Mouse (Mus musculus) bone marrow macrophage, adult 2 months (primary cell): ENCODE results near the gene Klf15. TPM values are rescaled to one million over a fixed set of nuclear protein-coding genes. Genes with fewer than 3 reads are reported as not detected.

Source experiments
- H3K27ac ChIP-seq: 2 replicates; pipeline ENCODE4 v1.5.1; 2012; ENCODE audit warnings: low read depth, low read length; ENCODE audit not compliant: insufficient read depth
- H3K4me1 ChIP-seq: 2 replicates; pipeline ENCODE4 v1.6.1; 2012; ENCODE audit warnings: low read length; ENCODE audit not compliant: control insufficient read depth, insufficient read depth
- H3K4me3 ChIP-seq: 2 replicates; pipeline ENCODE4 v1.5.1; 2012; ENCODE audit warnings: mild to moderate bottlenecking, low read length, moderate library complexity; ENCODE audit not compliant: insufficient read depth
- CTCF ChIP-seq: IDR thresholded peaks from 2 replicates; pipeline ENCODE4 v1.5.1; 2012; ENCODE audit warnings: low read depth, mild to moderate bottlenecking, low read length, moderate library complexity
- POLR2A ChIP-seq: IDR thresholded peaks from 2 replicates; pipeline ENCODE4 v1.6.1; 2012; ENCODE audit warnings: mild to moderate bottlenecking, low read depth, low read length, borderline replicate concordance
- polyA plus RNA-seq: library from polyadenylated mRNA; stranded (reverse); fragments of >200 nt; gene quantifications from 2 replicates; pipeline ENCODE4 v1.2.4, GENCODE M21; 2012; ENCODE audit not compliant: missing spikeins, insufficient read depth, insufficient read length

Klf15 gene
- polyA plus RNA-seq, 1 experiment, result not detected

- Histone ChIP-seq H3K4me3 (no peak overlapping the region), H3K4me1 (no peaks in the 10 kb centered on the region), H3K27ac (no peak overlapping the region)
- no peak for TF ChIP-seq POLR2A
- no peak for TF ChIP-seq CTCF
Observed at GRCm38 (mm10) chr6:90437041-90437440, 25.3 kb upstream of the Klf15 start.

GRCm38 (mm10) chr6:90446883-90447282 lies 15.5 kb upstream of the Klf15 start:
- Histone ChIP-seq H3K4me1 (no peaks in the 10 kb centered on the region), H3K4me3 (no peak overlapping the region), H3K27ac (no peak overlapping the region)
- TF ChIP-seq POLR2A (no peak), CTCF (no peak)

GRCm38 (mm10) chr6:90450179-90450578 lies 12.2 kb upstream of the Klf15 start:
- H3K4me3 ChIP-seq, result no peak overlapping the region
- H3K4me1 ChIP-seq, result no peaks in the 10 kb centered on the region
- H3K27ac ChIP-seq, result no peak overlapping the region
- TF ChIP-seq CTCF, result peak; percentile 61
- TF ChIP-seq POLR2A, result no peak

GRCm38 (mm10) chr6:90450697-90451096 lies 11.7 kb upstream of the Klf15 start:
- Histone ChIP-seq H3K4me1 (no peaks in the 10 kb centered on the region), H3K27ac (no peak overlapping the region), H3K4me3 (no peak overlapping the region)
- no peak for TF ChIP-seq CTCF
- TF ChIP-seq POLR2A, result no peak

GRCm38 (mm10) chr6:90451512-90451911 lies 10.9 kb upstream of the Klf15 start:
- Histone ChIP-seq H3K4me1 (no peaks in the 10 kb centered on the region), H3K27ac (no peak overlapping the region), H3K4me3 (no peak overlapping the region)
- TF ChIP-seq POLR2A (no peak), CTCF (no peak)

GRCm38 (mm10) chr6:90452603-90453002 lies 9.8 kb upstream of the Klf15 start:
- Histone ChIP-seq H3K27ac (no peak overlapping the region), H3K4me1 (no peaks in the 10 kb centered on the region), H3K4me3 (no peak overlapping the region)
- no peak for TF ChIP-seq POLR2A
- TF ChIP-seq CTCF, result no peak

- TF ChIP-seq CTCF (no peak), POLR2A (no peak)
- Histone ChIP-seq H3K27ac (no peak overlapping the region), H3K4me3 (no peak overlapping the region), H3K4me1 (no peaks in the 10 kb centered on the region)
Observed at GRCm38 (mm10) chr6:90453751-90454150, 8.6 kb upstream of the Klf15 start.

GRCm38 (mm10) chr6:90457421-90457820 lies 5.0 kb upstream of the Klf15 start:
- Histone ChIP-seq H3K27ac (no peak overlapping the region), H3K4me3 (no peak overlapping the region), H3K4me1 (no peaks in the 10 kb centered on the region)
- TF ChIP-seq CTCF (no peak), POLR2A (no peak)

- Histone ChIP-seq H3K4me1 (no peaks in the 10 kb centered on the region), H3K27ac (no peak overlapping the region), H3K4me3 (no peak overlapping the region)
- no peak for TF ChIP-seq CTCF
- no peak for TF ChIP-seq POLR2A
Observed at GRCm38 (mm10) chr6:90461181-90461580, 1.2 kb upstream of the Klf15 start.

GRCm38 (mm10) chr6:90461771-90462170 lies 605 bp upstream of the Klf15 start:
- Histone ChIP-seq H3K27ac (no peak overlapping the region), H3K4me1 (no peaks in the 10 kb centered on the region), H3K4me3 (peak overlapping the region; percentile 59)
- no peak for TF ChIP-seq POLR2A
- TF ChIP-seq CTCF, result no peak

GRCm38 (mm10) chr6:90462841-90463227 lies 458 bp downstream of the Klf15 start:
- Histone ChIP-seq H3K4me1 (no peaks in the 10 kb centered on the region), H3K27ac (no peak overlapping the region), H3K4me3 (peak overlapping the region; percentile 59)
- TF ChIP-seq POLR2A, result no peak
- TF ChIP-seq CTCF, result no peak
